Mouse (Mus musculus) liver, embryonic 16.5 days (tissue): ENCODE results near the gene Sipa1l3. TPM values are rescaled to one million over a fixed set of nuclear protein-coding genes. Genes with fewer than 3 reads are reported as not detected.

ENCODE experiments used
- ATAC-seq: fragments of 200-750 bp; cut with Nextera tagmentation; 2 replicates; pipeline ENCODE4 v1.8.0; 2017; ENCODE audit warnings: low read depth, mild to moderate bottlenecking, moderate number of reproducible peaks, moderate library complexity
- H3K27ac ChIP-seq: fragments of 300-500 bp; sonication (generic); 2 replicates; pipeline ENCODE4 v1.5.1; 2014; ENCODE audit warnings: mild to moderate bottlenecking, low read length
- H3K27me3 ChIP-seq: fragments of 300-500 bp; sonication (generic); 2 replicates; pipeline ENCODE4 v1.6.1; 2014; ENCODE audit warnings: low read depth, low read length, mixed read lengths; ENCODE audit not compliant: control insufficient read depth, insufficient read depth
- H3K36me3 ChIP-seq: fragments of 300-500 bp; sonication (generic); 2 replicates; pipeline ENCODE4 v1.6.1; 2014; ENCODE audit warnings: mild to moderate bottlenecking; ENCODE audit not compliant: control insufficient read depth, insufficient read depth
- H3K4me1 ChIP-seq: fragments of 300-500 bp; sonication (generic); 2 replicates; pipeline ENCODE4 v1.6.1; 2014; ENCODE audit warnings: low read depth, low read length, mixed read lengths; ENCODE audit not compliant: control insufficient read depth
- H3K4me2 ChIP-seq: fragments of 300-500 bp; sonication (generic); 2 replicates; pipeline ENCODE4 v1.6.1; 2014; ENCODE audit warnings: low read depth, low read length, mixed read lengths
- H3K4me3 ChIP-seq: fragments of 300-500 bp; sonication (generic); 2 replicates; pipeline ENCODE4 v1.5.1; 2014; ENCODE audit warnings: low read depth, mild to moderate bottlenecking, low read length
- H3K9ac ChIP-seq: fragments of 300-500 bp; sonication (generic); 2 replicates; pipeline ENCODE4 v1.6.1; 2014; ENCODE audit warnings: low read depth, low read length
- H3K9me3 ChIP-seq: fragments of 300-500 bp; sonication (generic); replicated peaks from 2 replicates; pipeline ENCODE4 v1.6.1; 2016; ENCODE audit warnings: low read length; ENCODE audit not compliant: control insufficient read depth
- WGBS: fragments of 180-500 bp; shearing (Covaris S2); extraction: QIAGEN DNeasy Blood & Tissue Kit; methylation state at CpG from one replicate; pipeline ENCODE4 v1.1.7; 2014; ENCODE audit not compliant: insufficient replicate concordance; 5-methylcytosine and 5-hydroxymethylcytosine counted together
- polyA plus RNA-seq: library from polyadenylated mRNA; unstranded; fragments of >200 nt; fragmentation: Nextera tagmentation; extraction: Ambion mirVana; gene quantifications from 2 replicates; pipeline ENCODE4 v1.2.1, GENCODE M21; 2015

Sipa1l3 gene
- polyA plus RNA-seq, 1 experiment from 2014 or later, result 2.4 TPM

DNA sequence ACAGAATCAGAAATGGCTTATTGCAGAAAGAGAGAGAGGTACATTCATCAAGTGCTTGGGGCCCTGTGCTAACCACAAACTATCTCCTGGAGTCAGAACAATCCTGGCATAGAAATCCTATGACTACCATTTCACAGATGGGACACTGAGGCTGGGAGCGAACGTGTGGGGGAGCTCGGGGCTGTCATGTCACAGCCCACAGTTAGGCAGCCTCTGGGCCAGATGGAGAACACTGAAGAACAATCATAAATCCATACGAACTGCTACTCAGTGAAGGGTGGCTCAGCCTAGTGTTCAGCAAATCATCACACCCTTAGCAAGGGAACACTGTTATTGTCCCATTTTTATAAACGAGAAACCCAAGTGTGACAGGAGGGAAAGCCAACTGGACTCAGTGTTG, 1.3 kb downstream of the Sipa1l3 start:
- no peak overlapping the region; the same call in 1 of the 2 replicates for H3K9ac ChIP-seq
- no peak for ATAC-seq
- peak overlapping the region; percentile 75; the same call in 1 of the 2 replicates for H3K4me3 ChIP-seq
- no peaks in the 10 kb centered on the region for H3K9me3 ChIP-seq
- WGBS, result 41% methylated on average over 5 of the region's 5 CpGs
- peak overlapping the region; percentile 89 for H3K4me2 ChIP-seq
- H3K27ac ChIP-seq, result no peak overlapping the region
- H3K4me1 ChIP-seq, result peaks cover 12% of the 10 kb centered on the region
- H3K36me3 ChIP-seq, result no peaks in the 10 kb centered on the region
- H3K27me3 ChIP-seq, result no peaks in the 10 kb centered on the region

- H3K27ac ChIP-seq, result no peak overlapping the region
- H3K4me1 ChIP-seq, result peaks cover 22% of the 10 kb centered on the region
- H3K9ac ChIP-seq, result no peak overlapping the region
- H3K36me3 ChIP-seq, result no peaks in the 10 kb centered on the region
- no peak overlapping the region for H3K4me2 ChIP-seq
- no peaks in the 10 kb centered on the region for H3K27me3 ChIP-seq
- H3K9me3 ChIP-seq, result no peaks in the 10 kb centered on the region
- H3K4me3 ChIP-seq, result no peak overlapping the region
- 81% methylated on average over 3 of the region's 3 CpGs for WGBS
- no peak for ATAC-seq
Measured at GRCm38 (mm10) chr7:29515652-29516051, 2.8 kb downstream of the Sipa1l3 start.

GRCm38 (mm10) chr7:29512729-29513128, 5.7 kb downstream of the Sipa1l3 start:
- WGBS, result 39% methylated on average over 4 of the region's 4 CpGs
- H3K27ac ChIP-seq, result no peak overlapping the region
- ATAC-seq, result no peak
- H3K4me3 ChIP-seq, result no peak overlapping the region
- peaks cover 34% of the 10 kb centered on the region for H3K4me1 ChIP-seq
- H3K9ac ChIP-seq, result no peak overlapping the region
- no peaks in the 10 kb centered on the region for H3K9me3 ChIP-seq
- H3K27me3 ChIP-seq, result no peaks in the 10 kb centered on the region
- H3K4me2 ChIP-seq, result no peak overlapping the region
- no peaks in the 10 kb centered on the region for H3K36me3 ChIP-seq

DNA sequence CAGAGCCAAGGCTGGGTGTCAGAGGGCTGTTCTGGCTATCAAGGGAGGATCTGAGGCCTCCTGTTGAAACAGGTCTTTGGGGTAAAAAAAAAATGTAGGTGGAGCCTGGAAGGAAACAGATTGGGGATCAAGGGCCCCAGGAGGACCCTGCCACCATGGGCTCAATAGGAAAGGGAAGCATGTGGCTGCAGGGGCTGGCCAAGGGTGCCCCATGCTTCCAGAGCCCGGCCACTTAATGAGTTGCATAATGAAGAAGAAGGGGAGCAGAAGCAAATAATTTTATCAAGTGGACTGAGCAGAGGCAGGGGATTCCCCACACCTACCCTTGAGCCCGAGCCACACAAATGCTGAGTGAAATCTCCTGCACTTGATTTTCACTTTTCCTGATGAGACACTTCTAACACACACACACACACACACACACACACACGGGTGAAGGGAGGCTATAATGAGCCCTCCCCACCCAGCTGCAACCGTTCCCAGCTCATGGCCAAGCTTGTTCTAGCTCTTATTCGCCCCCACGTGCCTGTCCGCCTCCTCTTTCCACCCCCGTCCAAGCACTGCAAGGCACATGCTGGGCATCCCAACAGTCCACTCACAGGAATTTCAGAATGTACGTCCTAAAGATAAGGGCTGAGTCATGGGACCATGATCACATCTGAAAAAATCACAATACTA, 6.7 kb downstream of the Sipa1l3 start:
- no peak overlapping the region for H3K9ac ChIP-seq
- 24% methylated on average over 9 of the region's 9 CpGs for WGBS
- no peaks in the 10 kb centered on the region for H3K36me3 ChIP-seq
- ATAC-seq, result no peak
- no peaks in the 10 kb centered on the region for H3K9me3 ChIP-seq
- peaks cover 31% of the 10 kb centered on the region for H3K4me1 ChIP-seq
- no peaks in the 10 kb centered on the region for H3K27me3 ChIP-seq
- no peak overlapping the region for H3K4me3 ChIP-seq
- H3K27ac ChIP-seq, result no peak overlapping the region
- H3K4me2 ChIP-seq, result no peak overlapping the region

DNA sequence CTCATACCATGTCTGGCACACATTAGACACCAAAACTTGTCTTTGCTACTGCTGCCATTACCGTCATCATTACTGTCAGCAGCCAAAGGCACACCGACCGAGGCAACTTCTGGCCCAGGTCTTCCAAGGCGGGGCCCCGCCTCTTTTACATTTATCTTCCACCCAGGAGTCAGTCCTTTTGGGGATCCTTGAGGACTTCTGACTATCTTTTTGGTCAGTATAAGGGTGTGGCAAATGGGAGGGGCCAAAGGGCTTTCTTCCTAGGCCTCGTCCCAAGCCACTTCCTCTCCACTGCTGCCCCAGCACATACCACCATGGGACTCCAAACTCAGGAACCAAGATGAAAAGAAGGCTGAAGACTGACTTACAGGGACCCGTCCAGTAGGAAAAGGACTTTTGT, 9.9 kb downstream of the Sipa1l3 start:
- Histone ChIP-seq H3K27me3 (no peaks in the 10 kb centered on the region), H3K4me3 (no peak overlapping the region), H3K4me2 (no peak overlapping the region; the same call in 1 of the 2 replicates), H3K9ac (no peak overlapping the region), H3K4me1 (peaks cover 54% of the 10 kb centered on the region), H3K36me3 (no peaks in the 10 kb centered on the region), H3K9me3 (no peaks in the 10 kb centered on the region), H3K27ac (no peak overlapping the region)
- ATAC-seq, result peak; percentile 48
- WGBS, result 28% methylated on average over 7 of the region's 7 CpGs

DNA sequence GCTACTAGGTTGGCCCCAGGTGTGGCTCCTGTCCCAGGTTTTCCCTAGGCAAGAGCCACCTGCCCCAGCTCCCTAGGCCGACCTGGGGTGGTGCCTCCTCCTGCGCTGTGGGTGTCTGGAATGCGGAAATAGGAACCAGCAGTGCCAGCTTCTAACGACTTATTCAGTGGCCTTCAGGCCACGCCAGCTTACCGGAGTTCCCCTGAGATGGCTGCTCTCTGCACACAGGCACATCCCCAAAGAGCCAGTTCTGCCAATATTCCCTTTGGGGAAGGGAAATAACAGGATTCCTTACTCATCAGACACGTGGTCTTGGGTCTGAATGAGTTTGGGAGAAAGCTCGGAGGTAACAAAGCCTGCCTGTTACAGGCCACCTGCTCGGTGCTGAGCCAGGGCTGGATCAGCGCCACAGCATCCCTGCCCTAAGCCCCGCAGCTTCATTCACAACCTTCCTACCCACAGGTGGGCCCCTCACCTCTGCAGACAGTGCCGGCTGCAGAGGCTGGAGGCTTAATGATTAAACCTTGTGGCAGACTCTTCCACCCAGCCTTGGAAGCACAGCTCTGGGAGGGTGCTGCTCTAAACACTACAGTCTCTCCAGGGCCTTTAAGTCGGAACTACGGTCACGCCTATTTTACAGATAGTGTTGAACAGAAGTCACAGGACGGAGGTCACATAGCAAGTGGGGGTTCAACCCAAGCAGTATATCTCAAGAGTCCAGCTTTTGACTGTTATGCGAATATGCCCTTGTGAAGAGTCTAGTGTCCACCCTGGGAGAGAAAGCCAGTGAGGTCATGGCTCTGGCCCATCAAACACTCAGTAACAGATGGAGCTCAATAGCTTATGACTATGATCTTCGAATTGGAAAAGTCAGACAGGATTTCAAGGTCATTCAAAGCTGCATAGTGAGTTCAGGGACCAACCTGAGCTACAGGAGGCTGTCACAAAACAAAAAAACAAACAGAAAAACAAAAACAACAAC, 12.8 kb downstream of the Sipa1l3 start:
- Histone ChIP-seq H3K4me1 (peaks cover 45% of the 10 kb centered on the region), H3K9me3 (no peaks in the 10 kb centered on the region), H3K27me3 (no peaks in the 10 kb centered on the region), H3K36me3 (no peaks in the 10 kb centered on the region), H3K4me2 (peak overlapping the region; percentile 44), H3K27ac (peak overlapping the region; percentile 53), H3K4me3 (peak overlapping the region; percentile 10; the same call in 1 of the 2 replicates), H3K9ac (no peak overlapping the region; the same call in 1 of the 2 replicates)
- WGBS, result 25% methylated on average over 18 of the region's 18 CpGs
- peak; percentile 75 for ATAC-seq

- Histone ChIP-seq H3K27ac (peak overlapping the region; percentile 53), H3K4me3 (peak overlapping the region; percentile 10; the same call in 1 of the 2 replicates), H3K36me3 (no peaks in the 10 kb centered on the region), H3K4me1 (peaks cover 45% of the 10 kb centered on the region), H3K9ac (no peak overlapping the region), H3K4me2 (peak overlapping the region; percentile 44), H3K9me3 (no peaks in the 10 kb centered on the region), H3K27me3 (no peaks in the 10 kb centered on the region)
- WGBS, result 48% methylated on average over 7 of the region's 7 CpGs
- ATAC-seq, result no peak
Measured at GRCm38 (mm10) chr7:29504683-29505290, 13.7 kb downstream of the Sipa1l3 start.

DNA sequence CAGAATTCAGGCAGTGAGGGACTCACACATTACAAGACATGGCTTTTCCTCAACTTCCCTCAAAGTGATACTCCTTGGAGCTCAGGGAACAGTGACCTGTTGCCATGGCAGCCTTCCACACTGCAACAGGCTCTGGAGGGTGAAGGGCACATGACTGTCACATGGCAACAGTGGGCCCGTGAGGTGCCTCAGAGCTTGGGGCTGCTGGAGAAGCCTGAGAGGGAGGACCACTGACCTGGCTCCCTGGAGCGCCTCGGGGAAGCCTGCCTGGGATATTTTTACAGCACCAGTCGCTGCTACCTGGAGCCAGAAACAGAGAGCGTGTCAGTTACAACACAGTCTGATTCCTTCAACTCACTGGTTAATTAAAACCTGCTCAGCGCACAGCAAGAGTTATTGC, 14.8 kb downstream of the Sipa1l3 start:
- no peak overlapping the region for H3K4me2 ChIP-seq
- H3K27me3 ChIP-seq, result no peaks in the 10 kb centered on the region
- peaks cover 38% of the 10 kb centered on the region for H3K4me1 ChIP-seq

More for the DNA sequence above, 14.8 kb downstream of the Sipa1l3 start:
- Histone ChIP-seq H3K4me3 (no peak overlapping the region), H3K9me3 (no peaks in the 10 kb centered on the region), H3K36me3 (no peaks in the 10 kb centered on the region), H3K9ac (no peak overlapping the region), H3K27ac (no peak overlapping the region)
- ATAC-seq, result no peak
- 67% methylated on average over 6 of the region's 6 CpGs for WGBS
